Mouse (Mus musculus): ENCODE measurements around the gene Gkn1.

Gkn1 gene

GRCm38 (mm10) chr6:87350829-87351228 is at the start of gene Gkn1:
Gene Gkn1, minus strand, starts transcription at chr6:87350942.
- in situ Hi-C loops (cut with MseI, MboI) = no loop called here

GRCm38 (mm10) chr6:87399886-87400566 is 49.3 kb upstream of the Gkn1 start:
- in situ Hi-C loops (cut with MseI, MboI) = loop anchor here (5.0 to 10.0 kb wide), 3 partner anchors 47 to 122 kb away; no protein-coding TSS in a partner anchor

- in situ Hi-C loops (cut with MseI, MboI) = loop anchor here (5.0 to 10.0 kb wide), 3 partner anchors 48 to 123 kb away; no protein-coding TSS in a partner anchor
Observed at GRCm38 (mm10) chr6:87399137-87399536, 48.4 kb upstream of the Gkn1 start.

GRCm38 (mm10) chr6:87394783-87395182 is 44.0 kb upstream of the Gkn1 start:
- in situ Hi-C loops (cut with MseI, MboI) = loop anchor here (5.0 to 10.0 kb wide), 3 partner anchors 53 to 128 kb away; no protein-coding TSS in a partner anchor

DNA sequence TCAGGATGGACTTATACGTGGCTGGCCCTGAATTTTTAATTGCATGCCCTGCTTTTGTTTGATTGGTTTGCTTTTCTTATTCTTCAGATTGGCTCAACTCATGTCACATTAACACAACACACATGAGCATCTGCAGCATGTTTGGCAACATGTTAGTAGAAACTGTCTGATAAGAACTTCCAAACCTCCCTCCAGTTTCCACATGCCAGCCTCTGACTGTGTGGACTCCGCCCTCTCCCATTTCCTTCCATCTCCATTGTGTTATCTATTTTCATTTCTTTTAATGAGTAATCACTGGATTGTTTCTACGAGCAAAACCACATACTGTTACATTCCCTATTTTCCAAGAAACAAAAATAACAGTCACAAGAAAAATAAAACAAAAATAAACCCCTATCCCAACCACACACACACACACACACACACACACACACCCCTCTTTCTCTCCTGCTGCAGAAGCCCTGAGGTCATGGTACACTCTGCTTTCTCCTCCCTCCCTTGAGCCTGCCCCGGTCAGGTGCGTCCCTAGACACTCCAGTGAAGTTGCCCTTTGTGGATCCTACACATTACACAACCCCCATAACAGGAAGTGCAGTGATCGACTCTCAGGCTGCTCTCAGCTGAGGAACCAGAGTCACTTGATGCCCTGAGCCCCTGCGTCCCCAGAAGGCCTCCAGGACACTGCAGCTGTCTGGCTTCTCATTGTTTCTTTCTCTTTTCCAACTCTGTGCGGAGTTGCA is 42.9 kb upstream of the Gkn1 start:
- in situ Hi-C loops (cut with MseI, MboI) = loop anchor here in 1 of 2 experiments (10.0 kb wide), 1 partner anchor 121 kb away; no protein-coding TSS in a partner anchor

DNA sequence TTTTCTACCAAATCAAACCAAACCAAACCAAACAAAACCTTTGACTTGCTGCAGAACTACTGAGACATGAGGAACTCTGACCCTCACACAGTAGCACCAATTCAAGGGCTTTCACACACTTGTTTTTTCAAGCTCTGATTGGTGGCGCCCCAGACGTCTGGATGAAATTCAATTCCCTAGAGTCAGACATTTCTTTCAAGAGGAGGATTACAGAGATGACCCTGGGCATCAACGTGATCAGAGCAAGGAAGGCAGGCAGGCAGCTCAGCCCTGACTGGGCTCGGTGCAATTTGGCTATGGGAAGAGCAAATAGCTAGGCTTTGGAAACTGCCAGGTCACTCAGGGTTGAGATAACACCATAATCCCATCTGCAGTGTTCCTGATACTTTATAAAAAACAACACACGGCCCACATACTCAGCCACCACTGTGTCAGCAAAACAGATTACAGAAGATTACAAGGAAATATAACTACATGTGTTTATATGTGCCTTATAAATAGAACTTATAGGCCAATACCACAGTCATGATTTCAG is 38.8 kb upstream of the Gkn1 start:
- in situ Hi-C loops (cut with MseI, MboI) = no loop called here

- in situ Hi-C loops (cut with MseI, MboI) = no loop called here
Observed at GRCm38 (mm10) chr6:87388877-87389276, 38.1 kb upstream of the Gkn1 start, which contains the start of gene Gkn3. Gene Gkn3, minus strand, starts transcription at chr6:87388935.

- in situ Hi-C loops (cut with MseI, MboI) = no loop called here
Observed at GRCm38 (mm10) chr6:87386681-87387080, 35.9 kb upstream of the Gkn1 start.

GRCm38 (mm10) chr6:87386203-87386602 is 35.5 kb upstream of the Gkn1 start:
- in situ Hi-C loops (cut with MseI, MboI) = no loop called here

DNA sequence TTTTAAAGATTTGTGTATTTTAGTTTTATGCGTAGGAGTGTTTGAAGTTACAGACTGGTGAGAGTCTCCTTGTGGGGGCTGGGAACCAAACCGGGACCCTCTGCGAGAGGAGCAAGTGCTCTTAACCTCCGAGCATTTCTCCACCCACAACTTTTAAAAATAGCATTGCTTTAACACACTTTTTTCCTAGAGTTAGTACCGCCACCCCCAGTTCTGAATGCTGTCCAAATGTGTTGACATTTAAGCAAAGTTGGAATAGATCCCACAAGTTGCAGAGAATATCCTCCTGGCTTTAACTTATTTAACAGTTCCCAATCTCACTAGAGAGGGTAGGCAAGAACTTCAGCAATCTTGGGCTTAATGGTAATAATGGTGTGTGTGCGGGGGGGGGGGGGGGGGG is 34.0 kb upstream of the Gkn1 start:
- in situ Hi-C loops (cut with MseI, MboI) = no loop called here

GRCm38 (mm10) chr6:87383926-87384691 is 33.4 kb upstream of the Gkn1 start:
- in situ Hi-C loops (cut with MseI, MboI) = no loop called here

DNA sequence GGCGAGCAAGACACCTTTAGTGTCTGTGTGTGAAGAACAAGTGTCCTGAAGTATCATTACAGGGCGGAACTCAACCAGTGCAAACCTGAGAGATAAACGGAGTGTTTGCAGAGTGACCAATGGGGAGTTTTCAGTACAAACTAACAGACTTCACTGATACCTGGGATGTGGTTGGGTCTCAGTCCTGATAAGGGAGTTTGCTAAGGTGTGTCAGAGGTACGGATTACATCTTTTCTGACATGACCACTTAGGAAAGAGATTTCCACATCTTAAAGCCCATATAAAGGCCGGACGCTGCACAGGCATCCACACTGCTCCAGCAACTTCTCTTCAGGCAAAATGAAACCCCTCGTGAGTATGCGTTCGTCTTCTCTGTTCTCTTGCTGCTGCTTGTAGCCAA is 22.3 kb upstream of the Gkn1 start, which contains the start of gene Gkn2:
TSS of gene Gkn2 (plus strand) at position 301 of the 400 bp plus-strand sequence.
- in situ Hi-C loops (cut with MseI, MboI) = no loop called here

GRCm38 (mm10) chr6:87369223-87369622 is 18.5 kb upstream of the Gkn1 start:
- in situ Hi-C loops (cut with MseI, MboI) = no loop called here

DNA sequence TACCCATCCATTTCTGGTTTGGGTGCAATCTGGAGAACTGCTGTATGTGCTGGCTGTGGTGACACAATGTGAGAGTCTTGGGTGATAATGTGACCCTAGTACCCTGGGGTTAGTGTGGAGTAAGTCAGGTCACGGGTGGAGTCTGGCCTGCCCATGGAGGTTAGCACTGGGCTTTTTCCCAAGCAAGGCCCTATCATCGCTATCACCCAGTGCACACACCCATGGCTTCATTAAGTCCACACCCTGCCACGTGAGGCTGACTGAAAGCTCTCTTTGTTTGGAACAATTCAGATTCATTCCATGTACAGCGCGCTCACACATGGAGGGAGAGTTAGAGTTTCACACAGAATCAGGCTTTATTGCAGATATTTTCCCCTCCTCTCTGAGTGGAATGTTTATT is 3.7 kb upstream of the Gkn1 start:
- in situ Hi-C loops (cut with MseI, MboI) = no loop called here

DNA sequence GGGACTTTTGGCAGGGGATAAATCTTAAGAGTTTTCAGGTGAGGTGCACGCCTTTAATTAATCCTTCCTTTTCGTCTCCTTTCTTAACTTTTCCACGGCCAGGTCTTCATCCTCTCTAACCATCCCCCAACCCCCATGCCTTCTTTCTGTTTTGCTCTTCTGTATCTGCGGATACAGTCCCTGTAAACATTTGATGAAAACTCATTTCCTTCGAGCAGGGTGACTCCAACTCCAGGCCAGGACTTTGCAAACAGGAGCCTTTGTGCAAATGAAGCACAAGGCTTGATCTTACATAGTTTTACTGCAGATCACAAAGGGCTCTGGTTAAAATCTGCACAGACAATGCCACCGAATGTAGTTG is 14.8 kb downstream of the Gkn1 start:
- in situ Hi-C loops (cut with MseI, MboI) = no loop called here

DNA sequence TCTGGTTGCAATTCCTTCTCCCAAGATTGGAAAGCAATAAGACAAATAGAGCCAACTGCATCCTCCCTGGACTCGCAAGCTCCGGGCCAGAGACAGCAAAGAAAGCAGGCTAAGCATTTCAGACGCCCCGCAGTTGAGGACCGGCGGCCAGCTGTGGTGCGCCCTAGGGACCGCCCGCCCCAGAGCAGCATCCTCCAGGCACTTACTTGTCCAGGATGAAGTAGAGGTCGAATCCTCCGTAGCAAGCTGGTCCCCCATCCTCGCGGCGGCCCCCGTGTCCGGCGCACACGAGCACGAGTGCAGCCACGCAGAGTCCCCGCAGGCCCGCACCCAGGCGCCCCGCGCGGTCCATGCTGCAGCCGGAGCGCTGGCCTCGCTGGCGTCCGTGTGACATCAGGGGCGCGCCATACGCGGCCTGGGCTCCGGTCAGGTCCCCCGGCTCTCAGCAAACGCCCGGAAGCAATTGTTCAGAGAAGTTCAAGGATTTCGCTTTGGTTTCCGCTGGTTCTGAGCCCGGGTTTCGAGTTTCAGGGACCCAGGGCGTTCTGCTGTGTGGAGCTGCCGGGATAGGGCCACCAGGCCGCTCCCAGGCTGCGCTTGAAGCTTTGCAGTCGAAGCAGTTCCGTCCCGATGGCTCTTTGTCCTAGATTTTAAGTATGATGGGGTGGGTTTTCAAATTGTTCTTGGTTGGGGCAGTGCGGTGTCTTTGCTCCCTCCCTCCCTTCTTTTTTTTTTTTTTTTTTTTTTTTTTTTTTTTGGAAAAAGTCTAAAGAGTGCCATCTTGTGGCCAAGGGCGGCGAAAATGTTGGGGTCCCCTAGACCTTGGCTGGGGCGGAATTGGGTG is 15.4 kb downstream of the Gkn1 start, which contains the start of gene Antxr1:
TSS of gene Antxr1 (minus strand) at position 731 of the 844 bp plus-strand sequence.
- in situ Hi-C loops (cut with MseI, MboI) = no loop called here

DNA sequence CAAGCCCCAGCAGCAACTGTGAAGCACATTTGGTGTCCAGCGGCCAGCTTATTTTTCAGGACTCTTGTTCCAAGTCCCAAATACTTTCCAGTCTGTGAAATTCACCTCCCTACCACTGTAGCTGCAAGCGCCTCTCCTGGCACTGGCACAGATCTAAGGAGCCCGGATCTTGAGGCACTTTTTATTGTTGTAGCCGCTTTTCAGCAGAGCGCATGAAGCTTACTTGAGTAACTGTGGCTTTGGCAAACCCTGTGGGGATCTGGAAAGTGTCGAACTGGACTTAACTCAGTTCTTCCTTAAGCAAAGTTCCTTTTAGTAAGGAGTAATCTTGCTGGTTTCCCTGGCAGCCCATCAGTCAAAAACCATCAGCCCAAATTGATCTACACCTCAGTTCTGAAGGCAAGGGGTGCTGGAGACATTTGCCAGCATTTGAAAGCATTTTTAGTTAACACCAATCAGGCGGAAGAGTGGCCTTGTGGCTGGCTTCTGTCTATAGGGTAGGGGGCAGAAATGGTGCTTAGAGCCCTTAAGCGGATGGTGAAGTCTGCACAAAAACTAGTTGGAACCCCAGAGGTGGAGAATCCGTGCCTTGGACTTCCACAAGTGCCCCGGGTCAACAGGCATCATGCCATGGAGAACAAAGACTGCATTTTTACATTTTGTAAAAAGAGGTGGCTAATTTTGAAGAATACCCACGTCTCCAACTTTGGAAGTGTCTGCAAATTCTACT is 16.2 kb downstream of the Gkn1 start:
- in situ Hi-C loops (cut with MseI, MboI) = no loop called here

DNA sequence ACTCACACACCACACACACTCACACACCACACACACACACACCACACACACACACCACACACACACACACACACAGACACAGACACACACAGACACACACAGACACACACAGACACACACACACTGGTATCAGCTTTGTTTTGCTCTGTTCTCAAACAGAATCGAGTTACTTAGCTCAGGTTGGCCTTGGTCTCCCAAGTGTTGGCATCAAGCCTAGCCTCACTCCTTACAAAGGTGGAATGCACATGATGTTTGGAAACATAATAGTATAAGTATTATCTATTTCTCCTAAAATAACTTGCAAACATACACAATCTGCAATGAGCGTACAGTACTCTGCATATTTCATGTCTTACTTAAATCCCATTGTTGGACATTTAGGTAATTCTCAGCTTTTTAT is 18.4 kb downstream of the Gkn1 start:
- in situ Hi-C loops (cut with MseI, MboI) = no loop called here

- in situ Hi-C loops (cut with MseI, MboI) = loop anchor here in 1 of 2 experiments (10.0 kb wide), 1 partner anchor 224 kb away; the partner anchor contains the start of gene D6Ertd527e
Observed at GRCm38 (mm10) chr6:87328265-87329173, 22.2 kb downstream of the Gkn1 start.

Data from mouse trophoblast stem cell (cell line).